18 mouse cellular contexts compared by ENCODE assay signal in the genomic region with DNA sequence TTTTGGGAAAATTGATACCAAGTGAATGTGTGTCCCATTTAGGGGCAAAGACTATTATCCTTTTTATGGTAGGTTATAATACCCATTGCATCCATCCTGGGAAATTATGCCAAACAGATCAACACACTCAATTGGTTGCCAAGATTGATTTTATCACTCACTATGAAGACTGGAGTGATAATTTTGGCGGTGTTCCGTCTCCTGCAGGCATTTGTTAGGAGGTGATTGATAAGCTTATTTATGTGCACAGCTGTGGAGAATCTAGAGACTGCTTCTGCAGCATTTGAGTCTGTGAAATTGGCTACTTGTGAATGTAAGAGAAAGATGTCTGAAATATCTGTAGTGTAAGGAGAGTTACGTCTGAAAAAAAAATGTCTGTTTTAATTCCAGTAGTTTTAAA.
A peak's percentile ranks its signal among the peaks of the same experiment; 100 is the strongest.
DNase-seq lines count a peak whose midpoint lies in the region; ATAC-seq and TF ChIP-seq lines count a peak whose summit lies in the region.
"Had no signal": no experiment of that assay in that cellular context is flagged by ENCODE, and none has a peak within 500 bp of the region (broad histone marks: within the 10 kb centered on the region; RNA-seq: fewer than 3 reads in every experiment).

No protein-coding gene starts in this region.

- peak; percentile 33; the same call in 1 of the 2 replicates for ATAC-seq in forebrain, embryonic 12.5 days (ENCODE audit: low FRiP score)
- no peak for ATAC-seq in forebrain, embryonic 11.5 days (replicated peaks; ENCODE audit: low FRiP score)
- peak; percentile 21; the same call in 1 of the 2 replicates for ATAC-seq in neural tube, embryonic 12.5 days (ENCODE audit: low FRiP score, low read depth)
- ATAC-seq in neural tube, embryonic 15.5 days (ENCODE audit: low FRiP score): no peak
- 0 out of 2 replicates have a peak, but pooled peaks have one; percentile 2 for ATAC-seq in hindbrain, embryonic 14.5 days (ENCODE audit: low FRiP score)
- ATAC-seq in stomach, postnatal 0 days (ENCODE audit: low FRiP score, low TSS enrichment): no peak
- ATAC-seq: intestine, embryonic 15.5 days had no signal

- no peak overlapping the region for H3K4me2 ChIP-seq in forebrain, embryonic 12.5 days
- no peak overlapping the region for H3K4me2 ChIP-seq in forebrain, embryonic 11.5 days (ENCODE audit: low read depth, low read length, severe bottlenecking)
- H3K4me2 ChIP-seq in neural tube, embryonic 12.5 days (replicated peaks): no peak overlapping the region
- H3K4me2 ChIP-seq in neural tube, embryonic 15.5 days: no peak overlapping the region
- H3K4me2 ChIP-seq in hindbrain, embryonic 14.5 days (replicated peaks): no peak overlapping the region
- no peak overlapping the region for H3K4me2 ChIP-seq in stomach, postnatal 0 days (replicated peaks; ENCODE audit: low read depth)
- H3K4me2 ChIP-seq: embryonic facial prominence, embryonic 15.5 days; heart, embryonic 12.5 days; intestine, embryonic 15.5 days had no signal

- no peak overlapping the region for H3K9ac ChIP-seq in forebrain, embryonic 12.5 days
- no peak overlapping the region for H3K9ac ChIP-seq in forebrain, embryonic 11.5 days (ENCODE audit: low read length)
- H3K9ac ChIP-seq in neural tube, embryonic 12.5 days: no peak overlapping the region
- no peak overlapping the region for H3K9ac ChIP-seq in neural tube, embryonic 15.5 days (replicated peaks)
- H3K9ac ChIP-seq in hindbrain, embryonic 14.5 days: no peak overlapping the region
- no peak overlapping the region for H3K9ac ChIP-seq in stomach, postnatal 0 days (ENCODE audit: low read length)
- H3K9ac ChIP-seq: embryonic facial prominence, embryonic 15.5 days; heart, embryonic 12.5 days; intestine, embryonic 15.5 days had no signal

- no peaks in the 10 kb centered on the region for H3K27me3 ChIP-seq in forebrain, embryonic 12.5 days
- no peaks in the 10 kb centered on the region for H3K27me3 ChIP-seq in forebrain, embryonic 11.5 days (ENCODE audit: control insufficient read depth, insufficient read depth, low read length)
- no peaks in the 10 kb centered on the region for H3K27me3 ChIP-seq in neural tube, embryonic 12.5 days (replicated peaks)
- H3K27me3 ChIP-seq in neural tube, embryonic 15.5 days (replicated peaks): no peaks in the 10 kb centered on the region
- H3K27me3 ChIP-seq in hindbrain, embryonic 14.5 days (ENCODE audit: control insufficient read depth, insufficient read depth, low read length): no peaks in the 10 kb centered on the region
- H3K27me3 ChIP-seq in stomach, postnatal 0 days (ENCODE audit: control insufficient read depth, insufficient read depth, low read length): no peaks in the 10 kb centered on the region
- H3K27me3 ChIP-seq: embryonic facial prominence, embryonic 15.5 days; heart, embryonic 12.5 days; intestine, embryonic 15.5 days had no signal

- TF ChIP-seq CTCF in stomach, postnatal 0 days (IDR thresholded peaks at IDR 0.05; ENCODE audit: low read depth): no peak

- no peak for TF ChIP-seq EP300 in stomach, postnatal 0 days (optimal IDR thresholded peaks at IDR 0.05)

- H3K27ac ChIP-seq in forebrain, embryonic 12.5 days: no peak overlapping the region
- H3K27ac ChIP-seq in forebrain, embryonic 11.5 days (ENCODE audit: low read depth, low read length): no peak overlapping the region
- H3K27ac ChIP-seq in neural tube, embryonic 12.5 days: no peak overlapping the region
- H3K27ac ChIP-seq in neural tube, embryonic 15.5 days (replicated peaks): no peak overlapping the region
- H3K27ac ChIP-seq in hindbrain, embryonic 14.5 days: no peak overlapping the region
- no peak overlapping the region for H3K27ac ChIP-seq in stomach, postnatal 0 days (replicated peaks)
- H3K27ac ChIP-seq: embryonic facial prominence, embryonic 15.5 days; forebrain, embryonic 10.5 days; gastrocnemius, adult 2 months; intestine, embryonic 15.5 days had no signal

- WGBS in forebrain, embryonic 12.5 days: 76% methylated on average over 3 of the region's 3 CpGs
- WGBS in forebrain, embryonic 11.5 days: 79% methylated on average over 3 of the region's 3 CpGs
- whole genome bisulfite sequencing in neural tube, embryonic 12.5 days: 54% methylated on average over 3 of the region's 3 CpGs
- WGBS in neural tube, embryonic 15.5 days: 29% methylated on average over 3 of the region's 3 CpGs
- 29% methylated on average over 3 of the region's 3 CpGs for WGBS in hindbrain, embryonic 14.5 days
- 46% methylated on average over 3 of the region's 3 CpGs for WGBS in stomach, postnatal 0 days

- H3K9me3 ChIP-seq in forebrain, embryonic 12.5 days: no peaks in the 10 kb centered on the region
- H3K9me3 ChIP-seq in forebrain, embryonic 11.5 days (ENCODE audit: control insufficient read depth, low read length): no peaks in the 10 kb centered on the region
- no peaks in the 10 kb centered on the region for H3K9me3 ChIP-seq in neural tube, embryonic 12.5 days
- H3K9me3 ChIP-seq in neural tube, embryonic 15.5 days (replicated peaks): no peaks in the 10 kb centered on the region
- H3K9me3 ChIP-seq in hindbrain, embryonic 14.5 days (ENCODE audit: control insufficient read depth, low read length): no peaks in the 10 kb centered on the region
- no peaks in the 10 kb centered on the region for H3K9me3 ChIP-seq in stomach, postnatal 0 days (ENCODE audit: control insufficient read depth, low read length)
- H3K9me3 ChIP-seq: embryonic facial prominence, embryonic 15.5 days; forebrain, embryonic 10.5 days; heart, embryonic 12.5 days; intestine, embryonic 15.5 days had no signal

- no peaks in the 10 kb centered on the region for H3K4me1 ChIP-seq in forebrain, embryonic 12.5 days
- no peaks in the 10 kb centered on the region for H3K4me1 ChIP-seq in forebrain, embryonic 11.5 days (replicated peaks; ENCODE audit: control insufficient read depth, insufficient read depth, low read length)
- no peaks in the 10 kb centered on the region for H3K4me1 ChIP-seq in neural tube, embryonic 12.5 days
- peaks cover 3% of the 10 kb centered on the region; the same call in 1 of the 2 replicates for H3K4me1 ChIP-seq in neural tube, embryonic 15.5 days
- H3K4me1 ChIP-seq in hindbrain, embryonic 14.5 days (replicated peaks; ENCODE audit: control insufficient read depth, insufficient read depth, low read length): no peaks in the 10 kb centered on the region; the same call in 1 of the 2 replicates
- H3K4me1 ChIP-seq in stomach, postnatal 0 days (replicated peaks; ENCODE audit: control insufficient read depth, insufficient read depth): no peaks in the 10 kb centered on the region
- H3K4me1 ChIP-seq: embryonic facial prominence, embryonic 15.5 days; forebrain, embryonic 10.5 days; intestine, embryonic 15.5 days had no signal

- no peak for DNase-seq in forebrain, embryonic 11.5 days (ENCODE audit: low spot score)
- DNase-seq in hindbrain, embryonic 14.5 days (ENCODE audit: low spot score): peak; percentile 32
- DNase-seq in ovary, postnatal 10 days (ENCODE audit: low spot score): no peak
- DNase-seq in stomach, postnatal 0 days (ENCODE audit: low spot score): no peak
- DNase-seq: adrenal gland, postnatal 10 days; cerebellum, adult 18-20 months; cerebellum, adult 9-11 months; cerebellum, postnatal 36 days; gastrocnemius, adult 2 months; gastrocnemius, postnatal 25 days had no signal

- no peaks in the 10 kb centered on the region for H3K36me3 ChIP-seq in forebrain, embryonic 12.5 days (replicated peaks)
- H3K36me3 ChIP-seq in forebrain, embryonic 11.5 days (ENCODE audit: control insufficient read depth, insufficient read depth, low read length): no peaks in the 10 kb centered on the region
- H3K36me3 ChIP-seq in neural tube, embryonic 12.5 days: no peaks in the 10 kb centered on the region
- no peaks in the 10 kb centered on the region for H3K36me3 ChIP-seq in neural tube, embryonic 15.5 days
- H3K36me3 ChIP-seq in hindbrain, embryonic 14.5 days (replicated peaks; ENCODE audit: control insufficient read depth, insufficient read depth): no peaks in the 10 kb centered on the region
- no peaks in the 10 kb centered on the region for H3K36me3 ChIP-seq in stomach, postnatal 0 days (ENCODE audit: control insufficient read depth, insufficient read depth, low read length)
- H3K36me3 ChIP-seq: embryonic facial prominence, embryonic 15.5 days; forebrain, embryonic 10.5 days; heart, embryonic 12.5 days; intestine, embryonic 15.5 days had no signal

- H3K4me3 ChIP-seq in forebrain, embryonic 12.5 days (replicated peaks): no peak overlapping the region
- no peak overlapping the region for H3K4me3 ChIP-seq in forebrain, embryonic 11.5 days (ENCODE audit: low read depth, low read length)
- H3K4me3 ChIP-seq in neural tube, embryonic 12.5 days: no peak overlapping the region
- no peak overlapping the region for H3K4me3 ChIP-seq in neural tube, embryonic 15.5 days (replicated peaks)
- H3K4me3 ChIP-seq in hindbrain, embryonic 14.5 days (replicated peaks; ENCODE audit: low read length): no peak overlapping the region
- H3K4me3 ChIP-seq in stomach, postnatal 0 days (ENCODE audit: low read depth, low read length): no peak overlapping the region
- H3K4me3 ChIP-seq: embryonic facial prominence, embryonic 15.5 days; erythroblast, embryonic 14.5 days; forebrain, embryonic 10.5 days; gastrocnemius, adult 2 months; heart, embryonic 12.5 days; intestine, embryonic 15.5 days had no signal

Comparison
In these comparisons a context has a peak if more than half of its experiments do, and no peak if none do; other contexts are left out.
1. ATAC-seq: peak in forebrain, embryonic 12.5 days (single experiment), neural tube, embryonic 12.5 days (single experiment) and hindbrain, embryonic 14.5 days (single experiment); none in forebrain, embryonic 11.5 days (single experiment), neural tube, embryonic 15.5 days (single experiment) and stomach, postnatal 0 days (single experiment).